Mouse (Mus musculus) layer of hippocampus, adult 9-11 months (tissue): ENCODE results near the gene Mrpl33.

Experiments used
- DNase-seq: peaks from one replicate; pipeline ENCODE4 v3.0.0; 2022

Mrpl33 gene

GRCm38 (mm10) chr5:31706826-31707225 lies 110.1 kb downstream of the Mrpl33 start:
- DNase-seq = no peak

GRCm38 (mm10) chr5:31709389-31709788 lies 112.7 kb downstream of the Mrpl33 start:
- no peak for DNase-seq

GRCm38 (mm10) chr5:31713280-31713711 lies 116.6 kb downstream of the Mrpl33 start:
- DNase-seq = no peak

GRCm38 (mm10) chr5:31713841-31714264 lies 117.1 kb downstream of the Mrpl33 start:
- no peak for DNase-seq
